16 mouse cellular contexts compared by ENCODE assay signal in the genomic region with DNA sequence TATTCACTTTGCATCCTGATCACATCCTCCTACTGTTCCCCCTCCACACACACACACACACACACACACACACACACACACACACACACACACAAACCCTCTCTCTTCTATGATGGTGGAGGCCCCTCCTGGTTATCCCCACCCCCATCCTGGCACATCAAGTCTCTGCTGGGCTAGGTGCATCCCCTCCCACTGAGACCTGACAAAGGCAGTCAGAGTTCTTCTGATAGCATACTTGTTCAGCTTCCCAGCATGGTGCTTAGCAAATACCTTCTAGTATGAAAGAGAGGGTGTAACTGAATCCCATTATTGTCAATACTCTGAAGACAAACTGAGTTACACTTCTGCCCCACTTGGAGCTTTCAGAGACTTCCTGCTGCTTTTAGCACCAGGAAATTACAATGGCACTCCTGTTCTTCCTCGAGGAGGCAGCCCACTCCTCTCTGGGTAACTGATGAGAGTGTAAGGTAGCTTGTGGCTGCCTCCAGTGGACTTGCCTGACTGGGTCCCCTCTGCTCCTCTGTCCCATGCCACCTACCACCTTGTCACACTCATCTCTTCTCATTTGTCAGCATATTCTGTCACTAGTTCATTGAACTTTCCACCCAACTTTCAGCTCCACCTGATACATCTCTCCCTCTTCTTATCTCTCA.
DNase-seq lines count a peak whose midpoint lies in the region; ATAC-seq lines count a peak whose summit lies in the region.
"Had no signal": no experiment of that assay in that cellular context is flagged by ENCODE, and none has a peak within 500 bp of the region (broad histone marks: within the 10 kb centered on the region; RNA-seq: fewer than 3 reads in every experiment).

No protein-coding gene starts in this region.

- no peak overlapping the region for H3K27ac ChIP-seq in hindbrain, embryonic 15.5 days (replicated peaks)
- no peak overlapping the region for H3K27ac ChIP-seq in hindbrain, embryonic 13.5 days
- no peak overlapping the region for H3K27ac ChIP-seq in forebrain, embryonic 16.5 days (ENCODE audit: low read length)
- H3K27ac ChIP-seq: stomach, postnatal 0 days had no signal

- DNase-seq in ES-CJ7 (ENCODE audit: low read depth, low spot score), result peak; percentile 87
- peak; percentile 18 for DNase-seq in Muller cell, postnatal 12 days (ENCODE audit: inconsistent ontology term)
- DNase-seq in left cerebral cortex, adult 11 months (ENCODE audit: low spot score), result no peak
- DNase-seq in kidney, postnatal 25 days, result no peak
- DNase-seq: cerebellum, postnatal 25 days; gastrocnemius, postnatal 36 days; liver, postnatal 0 days; right cerebral cortex, adult 18-20 months; thymus, postnatal 36 days had no signal

- no peaks in the 10 kb centered on the region for H3K27me3 ChIP-seq in hindbrain, embryonic 15.5 days
- no peaks in the 10 kb centered on the region for H3K27me3 ChIP-seq in hindbrain, embryonic 13.5 days
- no peaks in the 10 kb centered on the region for H3K27me3 ChIP-seq in forebrain, embryonic 16.5 days (replicated peaks; ENCODE audit: control insufficient read depth, insufficient read depth, low read length)

- no peaks in the 10 kb centered on the region for H3K9me3 ChIP-seq in hindbrain, embryonic 15.5 days
- H3K9me3 ChIP-seq in hindbrain, embryonic 13.5 days, result no peaks in the 10 kb centered on the region
- H3K9me3 ChIP-seq in forebrain, embryonic 16.5 days (ENCODE audit: control insufficient read depth, low read length), result no peaks in the 10 kb centered on the region

- no peaks in the 10 kb centered on the region for H3K4me1 ChIP-seq in hindbrain, embryonic 15.5 days (replicated peaks)
- H3K4me1 ChIP-seq in hindbrain, embryonic 13.5 days (replicated peaks), result 0 out of 2 replicates have a peak, but pooled peaks cover 5% of the 10 kb centered on the region
- no peaks in the 10 kb centered on the region for H3K4me1 ChIP-seq in forebrain, embryonic 16.5 days (replicated peaks; ENCODE audit: control insufficient read depth, insufficient read depth, low read length)

- H3K4me3 ChIP-seq in hindbrain, embryonic 15.5 days, result no peak overlapping the region
- H3K4me3 ChIP-seq in hindbrain, embryonic 13.5 days, result no peak overlapping the region
- no peak overlapping the region for H3K4me3 ChIP-seq in forebrain, embryonic 16.5 days (replicated peaks; ENCODE audit: low read length)

- no peak overlapping the region for H3K9ac ChIP-seq in hindbrain, embryonic 15.5 days
- no peak overlapping the region for H3K9ac ChIP-seq in hindbrain, embryonic 13.5 days
- H3K9ac ChIP-seq in forebrain, embryonic 16.5 days (replicated peaks; ENCODE audit: low read depth, low read length), result no peak overlapping the region
- H3K9ac ChIP-seq: liver, postnatal 0 days had no signal

- no peak overlapping the region for H3K4me2 ChIP-seq in hindbrain, embryonic 15.5 days
- H3K4me2 ChIP-seq in hindbrain, embryonic 13.5 days, result no peak overlapping the region
- H3K4me2 ChIP-seq in forebrain, embryonic 16.5 days (ENCODE audit: low read length), result no peak overlapping the region
- H3K4me2 ChIP-seq: heart, embryonic 11.5 days had no signal

- ATAC-seq in hindbrain, embryonic 15.5 days (ENCODE audit: low FRiP score, low read depth), result peak; percentile 38; the same call in 1 of the 2 replicates
- ATAC-seq in hindbrain, embryonic 13.5 days (ENCODE audit: low FRiP score), result no peak
- ATAC-seq in forebrain, embryonic 16.5 days, result 0 out of 2 replicates have a peak, but pooled peaks have one; percentile 62
- ATAC-seq in CD4-positive, CD25-positive, alpha-beta regulatory T cell, adult 4 months, result no peak
- ATAC-seq: intestine, embryonic 16.5 days; liver, postnatal 0 days had no signal

- WGBS in hindbrain, embryonic 15.5 days, result 0% methylated on average over 1 of the region's 1 CpGs
- WGBS in hindbrain, embryonic 13.5 days, result 0% methylated on average over 1 of the region's 1 CpGs
- 0% methylated on average over 1 of the region's 1 CpGs for WGBS in forebrain, embryonic 16.5 days

- no peaks in the 10 kb centered on the region for H3K36me3 ChIP-seq in hindbrain, embryonic 15.5 days
- no peaks in the 10 kb centered on the region for H3K36me3 ChIP-seq in hindbrain, embryonic 13.5 days
- H3K36me3 ChIP-seq in forebrain, embryonic 16.5 days (ENCODE audit: control insufficient read depth, insufficient read depth), result no peaks in the 10 kb centered on the region

Comparison
In these comparisons a context has a peak if more than half of its experiments do, and no peak if none do; other contexts are left out.
1. ATAC-seq: peak in hindbrain, embryonic 15.5 days (single experiment) and forebrain, embryonic 16.5 days (single experiment); none in hindbrain, embryonic 13.5 days (single experiment) and CD4-positive, CD25-positive, alpha-beta regulatory T cell, adult 4 months (single experiment).
2. DNase-seq: peak in ES-CJ7 (single experiment) and Muller cell, postnatal 12 days (single experiment); none in left cerebral cortex, adult 11 months (single experiment) and kidney, postnatal 25 days (0 of 2).